Mouse (Mus musculus): ENCODE measurements around the gene Slc39a11. TPM values are rescaled to one million over a fixed set of nuclear protein-coding genes. Genes with fewer than 3 reads are reported as not detected.

Slc39a11 gene
- total RNA-seq, 2 experiments from 2014 or later = 13.6 to 15.9 TPM

GRCm38 (mm10) chr11:113350583-113350982 lies 299.3 kb downstream of the Slc39a11 start:
- intact Hi-C loops (cut with DNase I) = no loop called here
- no peak for DNase-seq (ENCODE audit: low spot score in 2 of 2)

GRCm38 (mm10) chr11:113346895-113347514 lies 302.9 kb downstream of the Slc39a11 start:
- intact Hi-C loops (cut with DNase I) = no loop called here
- no peak for DNase-seq (ENCODE audit: low spot score in 2 of 2)

DNA sequence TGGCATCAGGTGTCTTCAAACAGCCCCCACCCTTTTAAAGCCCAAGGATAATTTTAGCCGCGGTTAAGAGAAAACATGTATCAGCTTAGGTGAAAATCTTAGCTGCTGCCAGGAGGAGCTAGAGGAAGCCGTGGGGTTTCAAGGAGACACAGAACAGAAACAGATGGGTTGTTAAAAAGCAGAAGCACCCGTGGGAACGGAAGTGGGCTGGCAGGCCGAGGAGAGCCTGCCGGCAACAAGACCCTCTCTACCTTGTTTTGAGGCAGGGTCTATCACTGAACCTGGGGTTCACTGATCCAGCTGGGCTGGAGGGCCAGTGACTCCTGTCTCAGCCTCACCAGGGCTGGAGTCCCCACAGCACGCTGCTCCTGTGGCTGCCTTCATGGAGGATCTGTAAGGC lies 310.1 kb downstream of the Slc39a11 start:
- intact Hi-C loops (cut with DNase I) = no loop called here
- DNase-seq (ENCODE audit: low spot score in 2 of 2) = peak; percentile 54 to 58

DNA sequence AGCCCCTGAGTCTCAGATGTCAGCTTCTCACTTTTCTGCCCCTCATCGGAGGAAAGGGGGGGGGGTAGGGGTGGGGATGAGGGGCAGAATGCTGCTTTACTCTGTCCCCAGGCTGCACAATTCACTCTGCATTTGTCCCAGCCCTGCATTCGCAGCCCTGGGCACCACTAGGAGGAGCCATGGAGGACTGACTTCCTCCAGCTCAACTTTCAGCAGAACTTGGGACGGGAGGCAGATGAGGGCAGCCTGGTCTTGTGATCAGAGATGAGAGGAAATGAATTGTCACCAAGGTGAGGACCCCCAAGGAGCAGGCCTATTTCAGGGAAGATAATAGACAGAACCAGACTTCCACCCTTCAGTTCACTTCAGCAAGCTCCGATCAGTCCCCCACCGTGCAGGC lies 311.3 kb downstream of the Slc39a11 start:
- DNase-seq (ENCODE audit: low spot score in 2 of 2) = no peak
- intact Hi-C loops (cut with DNase I) = no loop called here

GRCm38 (mm10) chr11:113335706-113336105 lies 314.2 kb downstream of the Slc39a11 start:
- intact Hi-C loops (cut with DNase I) = no loop called here
- peak in 1 of 2 experiments; percentile 25 for DNase-seq (ENCODE audit: low spot score in 2 of 2)

DNA sequence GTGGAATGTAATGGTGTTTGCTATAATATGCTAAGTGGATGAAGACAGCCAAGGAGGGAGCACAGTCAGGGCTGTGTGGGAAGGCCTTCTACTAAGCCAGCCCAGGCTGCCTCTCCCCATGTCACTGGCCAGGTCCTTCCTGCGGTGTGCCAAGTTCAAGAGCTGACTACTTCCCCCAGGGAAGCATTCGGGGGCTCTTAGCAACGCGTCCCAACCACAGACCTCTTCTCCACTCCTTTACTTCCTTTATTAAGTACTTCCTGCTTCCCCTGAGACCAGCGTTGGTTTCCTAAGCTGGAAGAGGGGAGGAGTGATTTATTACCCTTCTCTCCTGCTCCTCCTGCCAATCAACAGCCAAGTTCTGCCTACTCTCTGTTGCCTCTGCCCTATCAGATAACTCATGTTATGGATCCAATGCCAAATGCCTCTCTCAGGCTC lies 315.4 kb downstream of the Slc39a11 start:
- intact Hi-C loops (cut with DNase I) = no loop called here
- DNase-seq (ENCODE audit: low spot score in 2 of 2) = no peak

DNA sequence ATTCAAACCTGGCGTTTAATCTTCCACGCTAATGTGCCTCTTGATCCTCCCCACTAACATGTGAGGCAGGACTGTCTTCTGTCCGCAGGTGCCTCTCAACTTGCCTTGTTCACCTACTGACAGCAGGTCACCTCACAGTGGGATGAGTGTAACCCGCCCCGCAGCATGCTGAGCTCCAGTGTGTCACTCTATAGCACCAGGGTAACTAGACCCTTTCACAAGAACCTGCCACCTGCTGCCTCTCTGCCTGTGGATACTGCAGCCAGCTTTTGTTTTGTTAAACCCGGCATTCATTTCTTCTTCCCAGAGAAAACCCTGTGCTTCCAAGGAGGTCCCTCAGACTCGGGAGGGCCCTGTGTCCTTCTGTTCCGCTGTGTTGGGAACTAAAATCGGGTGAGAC lies 316.3 kb downstream of the Slc39a11 start:
- intact Hi-C loops (cut with DNase I) = no loop called here
- DNase-seq (ENCODE audit: low spot score in 2 of 2) = no peak

DNA sequence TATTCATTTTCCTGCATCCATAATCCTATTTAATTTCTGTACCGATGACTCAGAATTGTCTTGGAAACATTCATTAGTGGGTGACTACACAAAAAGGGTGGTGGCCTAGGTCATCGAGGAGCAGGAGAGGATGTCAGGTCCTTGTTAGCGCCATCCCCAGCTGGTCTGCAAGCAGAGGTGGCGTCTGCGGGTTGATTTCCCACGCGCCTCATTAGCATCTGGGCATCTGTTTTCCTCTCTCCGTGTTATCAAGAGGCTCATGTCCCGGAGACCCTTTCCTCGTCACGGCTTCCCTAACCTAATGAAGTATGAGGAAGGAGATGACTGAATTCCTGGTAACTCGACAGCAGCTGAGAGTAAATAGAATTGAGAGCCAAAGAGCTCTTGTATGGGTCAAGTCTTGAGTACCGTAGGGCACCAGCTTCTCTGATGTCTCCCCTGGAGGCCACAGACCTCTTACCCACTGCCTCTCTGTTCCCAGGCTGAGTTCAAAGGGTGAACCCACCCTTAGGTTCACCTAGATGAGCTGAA lies 319.8 kb downstream of the Slc39a11 start:
- no peak for DNase-seq (ENCODE audit: low spot score in 2 of 2)
- intact Hi-C loops (cut with DNase I) = no loop called here

GRCm38 (mm10) chr11:113327499-113328062 lies 322.3 kb downstream of the Slc39a11 start:
- DNase-seq (ENCODE audit: low spot score in 2 of 2) = no peak
- intact Hi-C loops (cut with DNase I) = no loop called here

- intact Hi-C loops (cut with DNase I) = no loop called here
- peak in 1 of 2 experiments; percentile 40 for DNase-seq (ENCODE audit: low spot score in 2 of 2)
These were observed 323.4 kb downstream of the Slc39a11 start for GRCm38 (mm10) chr11:113326387-113327011.

DNA sequence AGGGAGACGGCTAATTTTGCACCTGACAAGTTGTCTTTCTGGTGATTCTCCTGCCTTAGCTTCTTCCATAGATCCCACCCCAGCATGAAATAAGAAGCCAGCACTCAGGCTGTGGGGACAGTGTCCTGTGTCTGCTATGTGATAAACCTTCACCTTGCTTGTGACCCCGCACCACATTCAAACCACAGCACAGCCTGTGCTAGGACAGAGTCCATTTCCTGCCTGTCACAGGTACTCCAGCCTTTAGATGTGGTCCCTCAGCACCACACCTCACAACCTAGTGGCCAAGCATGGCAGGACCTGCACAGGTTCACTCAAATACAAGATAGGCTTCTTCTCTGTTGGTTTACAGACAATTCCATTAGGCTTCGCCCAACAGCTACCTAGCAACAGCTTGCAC lies 328.3 kb downstream of the Slc39a11 start:
- intact Hi-C loops (cut with DNase I) = no loop called here
- DNase-seq (ENCODE audit: low spot score in 2 of 2) = no peak

DNA sequence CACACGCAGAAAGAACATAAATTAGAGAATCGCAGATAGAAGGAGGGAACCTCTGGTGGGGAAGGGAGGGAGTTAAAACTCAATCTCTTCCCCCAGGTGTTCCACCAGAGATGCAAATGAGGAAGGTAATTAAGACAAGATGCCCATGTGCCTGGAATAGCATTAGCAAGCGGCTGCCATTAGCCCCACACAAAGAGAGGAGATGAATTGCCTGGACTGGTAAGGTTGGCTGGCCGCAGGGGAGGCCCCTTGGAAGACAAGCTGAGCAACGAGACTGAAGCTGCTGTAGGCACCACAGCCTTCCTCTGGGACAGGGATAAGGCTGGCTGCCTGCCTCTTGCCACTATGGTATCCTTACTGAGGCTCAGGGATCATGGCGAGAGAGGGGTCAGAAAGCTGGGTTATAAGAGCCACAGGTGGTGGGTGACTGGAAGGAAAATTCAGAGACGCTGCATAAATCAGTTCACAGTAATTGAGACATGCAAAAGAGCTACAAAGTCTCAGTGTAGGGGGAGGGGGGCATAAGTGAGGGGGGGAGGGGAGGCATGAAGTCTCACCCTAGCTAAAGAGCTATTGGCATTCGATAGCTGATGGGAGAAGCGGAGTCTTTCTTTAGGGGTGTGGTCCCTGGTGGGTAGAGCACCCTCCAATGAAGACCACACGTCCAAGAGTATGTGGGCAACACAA lies 340.5 kb downstream of the Slc39a11 start:
- DNase-seq (ENCODE audit: low spot score in 2 of 2) = no peak
- intact Hi-C loops (cut with DNase I) = loop anchor here (10.0 kb wide), 1 partner anchor 495 kb away; no protein-coding TSS in a partner anchor

- intact Hi-C loops (cut with DNase I) = loop anchor here (10.0 kb wide), 1 partner anchor 496 kb away; no protein-coding TSS in a partner anchor
- no peak for DNase-seq (ENCODE audit: low spot score in 2 of 2)
These were observed 341.5 kb downstream of the Slc39a11 start for GRCm38 (mm10) chr11:113308256-113308941.

DNA sequence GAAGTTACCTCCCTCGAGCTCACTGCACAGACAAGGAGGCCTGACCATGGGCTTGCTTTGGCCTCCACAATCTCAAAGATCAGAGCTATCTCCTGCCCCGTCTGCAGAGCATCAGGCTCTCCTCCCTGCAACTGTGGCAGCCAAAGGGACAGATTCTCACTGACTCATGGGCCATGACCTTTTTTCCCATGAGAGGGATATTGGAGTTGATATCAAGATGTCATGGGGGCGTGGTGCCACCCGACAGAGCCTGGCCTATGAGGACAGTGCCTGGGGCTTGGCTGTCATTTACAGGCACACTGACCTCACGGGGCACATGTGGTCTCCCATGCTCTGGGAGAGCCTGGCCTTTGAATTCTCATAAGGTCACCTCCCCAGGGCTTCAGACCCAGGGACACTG lies 346.7 kb downstream of the Slc39a11 start:
- intact Hi-C loops (cut with DNase I) = loop anchor here (10.0 kb wide), 1 partner anchor 502 kb away; no protein-coding TSS in a partner anchor

DNA sequence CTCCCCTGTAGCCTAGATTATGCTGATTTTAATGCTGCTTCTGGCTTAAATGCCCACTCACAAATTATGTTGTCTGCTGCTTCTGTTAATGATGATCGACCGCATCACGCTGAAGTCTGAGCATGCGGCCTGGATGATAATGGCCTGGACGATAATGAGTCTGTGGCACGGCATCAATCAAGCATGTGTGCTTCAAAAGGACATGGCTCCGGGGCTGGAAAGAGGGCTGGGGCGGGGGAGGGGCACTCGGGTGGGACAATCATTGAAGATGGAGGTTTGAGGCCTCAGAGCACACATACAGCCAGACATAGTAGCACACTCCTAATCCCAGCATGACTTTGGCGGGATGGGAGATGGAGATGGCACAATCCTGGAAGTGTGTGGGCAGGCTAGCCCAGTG lies 350.4 kb downstream of the Slc39a11 start:
- no peak for DNase-seq (ENCODE audit: low spot score in 2 of 2)
- intact Hi-C loops (cut with DNase I) = loop anchor here (5.0 kb wide), 3 partner anchors 113 to 318 kb away; partner anchors contain the start of gene Sstr2

More for the DNA sequence above, 346.7 kb downstream of the Slc39a11 start:
- no peak for DNase-seq (ENCODE audit: low spot score in 2 of 2)

DNA sequence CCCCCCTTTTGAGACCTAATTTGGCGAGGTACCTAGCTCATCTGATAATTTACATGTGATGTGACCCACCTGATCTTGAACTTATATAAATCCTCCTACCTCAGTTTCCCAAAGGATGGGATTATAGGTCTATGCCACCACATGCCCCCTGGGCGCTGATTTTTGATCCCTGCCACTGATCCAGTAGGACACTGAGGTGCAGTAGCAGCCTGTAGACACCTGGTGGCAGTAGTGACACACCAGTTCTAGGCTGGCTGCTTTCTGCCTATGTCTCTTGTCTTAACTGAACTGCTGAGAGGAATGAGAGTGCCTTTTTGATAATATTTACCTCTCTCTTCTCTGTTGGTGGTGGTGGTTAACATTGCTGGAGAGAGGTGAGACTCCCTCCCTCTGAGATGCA lies 352.1 kb downstream of the Slc39a11 start:
- intact Hi-C loops (cut with DNase I) = loop anchor here (1.0 to 5.0 kb wide), 4 partner anchors 115 to 333 kb away; partner anchors contain the start of gene Sstr2
- DNase-seq (ENCODE audit: low spot score in 2 of 2) = peak; percentile 71 to 77

DNA sequence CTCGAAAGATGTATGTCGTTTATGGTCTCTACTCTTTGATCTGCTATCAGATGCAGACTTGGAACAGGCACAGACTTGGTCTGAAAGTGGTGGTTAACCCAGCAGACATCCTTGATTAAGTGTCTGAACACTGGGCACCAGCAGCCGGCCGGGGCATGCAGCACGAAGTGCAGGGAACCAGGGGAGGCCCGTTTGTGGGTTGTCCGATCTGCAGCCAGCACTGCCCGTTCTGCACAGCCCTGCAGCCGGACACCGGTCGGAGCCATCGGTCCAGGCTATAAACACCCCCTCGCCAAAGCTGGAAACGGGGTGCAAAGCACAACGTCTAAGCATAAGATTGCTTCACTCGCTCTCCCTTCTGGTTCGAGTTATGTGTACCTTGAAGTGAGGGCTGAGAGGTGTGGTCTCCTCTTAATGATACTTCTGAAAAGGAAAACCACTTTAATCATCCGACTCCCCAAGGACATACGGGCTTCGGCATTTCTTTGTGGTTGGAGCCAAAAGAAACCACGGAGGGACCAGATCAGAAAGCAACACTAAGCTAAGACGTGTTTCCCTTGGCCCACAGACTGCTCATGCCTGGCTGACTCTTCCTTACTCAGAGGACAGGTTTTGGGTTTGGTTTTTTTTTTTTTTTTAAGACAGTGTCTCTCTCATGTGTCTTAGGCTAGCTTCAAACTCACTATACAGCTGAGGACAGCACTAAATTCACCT lies 352.8 kb downstream of the Slc39a11 start:
- DNase-seq (ENCODE audit: low spot score in 2 of 2) = no peak
- intact Hi-C loops (cut with DNase I) = loop anchor here (5.0 kb wide), 3 partner anchors 115 to 320 kb away; partner anchors contain the start of gene Sstr2

DNA sequence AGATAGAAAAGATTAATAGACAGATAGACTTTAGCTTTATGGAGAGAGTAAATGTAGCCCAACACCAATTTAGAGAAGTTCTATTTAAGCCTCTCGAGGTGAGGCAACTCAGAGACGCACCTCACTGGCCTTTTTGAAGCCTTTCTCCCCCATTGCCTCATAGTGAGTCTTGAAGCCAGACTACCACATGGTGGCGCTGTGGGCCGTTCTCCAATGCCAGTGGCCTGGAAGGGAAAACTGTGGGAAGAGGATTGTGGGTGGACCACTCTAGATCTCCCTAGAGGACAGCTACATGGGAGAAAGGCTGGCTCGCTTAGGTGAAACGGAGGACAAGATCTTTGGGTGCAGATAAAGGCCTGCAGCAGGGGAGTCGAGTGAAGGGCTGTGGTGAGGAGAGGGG lies 353.7 kb downstream of the Slc39a11 start:
- intact Hi-C loops (cut with DNase I) = loop anchor here (5.0 kb wide), 3 partner anchors 116 to 321 kb away; partner anchors contain the start of gene Sstr2

More for the DNA sequence above, 353.7 kb downstream of the Slc39a11 start:
- peak; percentile 72 to 77 for DNase-seq (ENCODE audit: low spot score in 2 of 2)

All from left cerebral cortex, postnatal 36 days (tissue).